Mouse (Mus musculus) embryo, embryonic 9.5 days (tissue): ENCODE measurements at regions not wholly inside any gene's neighbourhood (a gene's known extent, or its start where the extent isn't known, plus 50 kb on each side); places are given as distances from the start of the nearest gene placed in this dataset.
A peak's percentile ranks its signal among the peaks of the same experiment; 100 is the strongest.

Source experiments
- DNase-seq: peaks from one replicate; pipeline ENCODE4 v3.0.0-alpha.2; 2017; ENCODE audit errors: extremely low spot score

DNA sequence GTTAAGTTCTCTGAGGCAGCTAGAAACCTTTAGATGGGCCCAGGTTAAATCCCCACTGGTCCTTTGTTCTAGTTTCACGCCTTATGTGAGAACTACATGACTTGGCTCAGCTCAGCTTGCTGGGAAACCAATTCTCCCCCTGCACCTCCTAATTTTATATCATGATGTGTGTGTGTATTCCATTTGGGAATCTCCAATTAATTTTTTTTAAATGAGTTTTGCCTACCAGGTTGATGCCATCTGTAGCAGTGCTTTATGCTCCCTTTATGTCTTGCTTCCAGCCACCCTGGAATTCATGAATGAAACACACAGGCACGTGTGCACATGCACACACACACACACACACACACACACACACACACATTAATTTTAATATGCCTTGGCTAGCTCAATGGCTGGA lies 180.0 kb upstream of the Gli3 start:
- no peak for DNase-seq

DNA sequence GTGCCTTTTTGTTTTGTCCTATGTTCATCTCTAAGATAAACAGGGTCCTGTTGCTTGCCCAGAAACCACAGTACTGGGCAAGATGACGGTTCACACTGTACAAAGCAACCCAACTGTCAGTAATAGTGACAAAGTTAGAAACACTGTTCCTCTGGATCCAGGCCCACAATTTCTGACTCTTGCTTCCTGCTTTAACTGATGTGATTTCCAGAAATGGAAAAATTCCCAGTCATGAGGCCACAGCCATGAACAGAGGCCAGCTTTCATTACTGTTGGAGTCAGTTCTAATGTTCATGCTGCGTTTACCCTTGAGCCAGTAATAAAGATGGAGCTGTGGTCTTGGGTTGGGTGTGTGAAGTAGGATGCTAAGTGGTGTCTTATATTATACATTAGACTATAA lies 164.6 kb upstream of the Gli3 start:
- DNase-seq: no peak

DNA sequence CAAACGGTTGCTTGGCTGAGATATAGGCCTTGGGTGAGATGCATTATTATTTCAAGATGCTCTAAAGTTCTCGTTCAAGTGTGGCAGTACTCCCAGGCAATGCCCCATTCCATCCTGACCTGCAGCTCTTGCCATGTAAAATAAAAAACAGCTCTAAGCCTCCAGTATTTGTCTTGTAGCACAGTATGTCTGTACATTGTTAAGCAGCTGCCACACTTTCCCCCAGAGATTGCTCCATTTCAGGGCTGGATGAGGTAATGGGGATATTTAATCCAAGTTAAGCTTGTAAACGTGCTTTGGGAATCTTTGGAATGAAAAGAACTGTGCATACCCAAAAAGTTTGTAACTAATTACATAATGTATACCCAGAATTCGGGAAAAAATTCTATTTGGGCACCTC lies 137.6 kb upstream of the Gli3 start:
- DNase-seq: no peak

DNA sequence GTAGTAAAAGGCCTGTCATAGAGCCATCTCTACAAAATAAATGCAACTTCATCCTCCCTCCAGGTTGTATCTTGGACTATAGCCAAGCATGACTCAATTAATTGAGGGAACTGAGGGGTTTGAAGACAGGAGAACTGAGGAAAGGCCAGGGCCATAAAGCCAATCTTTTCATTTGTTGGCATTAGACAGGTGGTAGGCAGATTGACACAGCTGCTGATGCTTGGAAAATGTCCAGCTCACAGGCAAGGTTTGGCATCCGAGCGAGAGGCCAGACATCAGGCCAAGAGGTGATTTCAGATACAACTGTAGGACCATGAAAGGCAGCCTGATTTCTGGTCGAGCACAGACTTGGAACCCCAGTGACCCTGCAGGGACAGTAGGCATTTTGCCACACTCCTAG lies 136.9 kb upstream of the Gli3 start:
- DNase-seq: no peak

DNA sequence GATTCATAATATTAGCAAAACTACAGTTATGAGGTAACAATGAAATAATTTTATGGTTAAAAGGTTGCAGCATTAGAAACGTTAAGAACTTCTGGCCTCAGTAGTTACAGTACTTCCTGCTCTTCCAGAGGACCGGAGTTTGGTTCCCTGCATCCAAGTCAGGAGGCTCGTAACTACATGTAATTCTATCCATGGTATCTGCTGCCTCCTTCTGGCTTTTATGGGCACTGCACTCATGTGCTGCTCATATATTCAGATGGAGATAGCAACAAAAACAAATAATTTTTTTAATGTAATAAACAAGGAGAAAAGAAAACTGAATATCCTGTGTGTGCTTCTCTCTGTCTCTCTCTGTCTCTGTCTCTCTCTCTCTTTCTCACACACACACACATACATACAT lies 133.5 kb upstream of the Gli3 start:
- DNase-seq: no peak

DNA sequence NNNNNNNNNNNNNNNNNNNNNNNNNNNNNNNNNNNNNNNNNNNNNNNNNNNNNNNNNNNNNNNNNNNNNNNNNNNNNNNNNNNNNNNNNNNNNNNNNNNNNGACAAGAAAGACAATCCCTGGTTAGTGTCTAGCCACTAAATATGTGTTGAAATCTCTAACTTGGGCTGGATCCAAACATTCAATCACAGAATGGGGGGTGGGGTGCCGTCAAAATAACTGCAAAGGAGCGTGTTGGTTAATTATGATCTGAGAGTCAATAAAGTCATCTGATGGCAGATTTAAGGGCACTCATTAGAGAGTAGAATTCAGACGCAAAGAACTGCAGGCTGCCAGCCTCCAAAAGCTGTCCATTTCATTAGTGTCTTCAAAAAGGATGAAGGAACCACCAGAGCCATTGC lies 119.6 kb upstream of the Gli3 start:
- DNase-seq: no peak

DNA sequence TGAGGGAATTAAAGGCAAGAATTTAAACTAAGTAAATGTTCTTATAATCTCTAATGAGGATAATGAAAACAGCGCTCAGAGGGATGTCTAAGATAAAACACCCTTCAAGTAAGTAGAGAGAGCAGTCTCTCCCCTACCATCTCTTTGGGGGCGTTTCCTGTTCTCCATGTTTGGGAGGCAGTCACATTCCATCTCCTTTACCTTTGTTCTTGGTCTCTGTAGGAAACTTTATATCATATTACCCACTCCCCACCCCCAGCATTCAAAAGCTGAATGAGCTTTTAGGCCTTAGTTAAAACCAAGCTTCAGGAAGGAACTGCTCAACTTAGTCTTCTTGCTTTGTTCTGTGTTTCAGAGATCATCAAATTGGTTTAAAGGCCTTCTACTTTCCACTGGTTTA lies 116.2 kb upstream of the Gli3 start:
- DNase-seq: peak; percentile 29

DNA sequence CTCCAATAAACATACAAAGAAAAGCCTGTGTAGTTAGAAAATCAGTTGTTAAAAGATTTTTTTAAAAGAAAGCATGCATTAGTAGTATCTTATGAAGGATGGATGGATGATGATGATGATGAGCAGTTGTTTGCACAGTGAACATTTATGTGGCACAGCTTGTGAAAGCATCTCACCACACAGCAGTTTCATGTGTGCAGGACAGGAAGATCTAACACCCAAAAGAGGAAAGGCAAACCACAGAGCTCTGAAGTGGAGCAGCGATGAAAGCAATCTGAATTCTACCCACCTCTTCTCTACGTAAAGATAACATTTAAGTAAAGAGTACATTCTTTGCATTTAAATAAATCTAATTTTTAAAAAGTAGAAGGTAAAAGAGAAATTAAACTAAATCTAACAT lies 96.6 kb upstream of the Gli3 start:
- DNase-seq: no peak

DNA sequence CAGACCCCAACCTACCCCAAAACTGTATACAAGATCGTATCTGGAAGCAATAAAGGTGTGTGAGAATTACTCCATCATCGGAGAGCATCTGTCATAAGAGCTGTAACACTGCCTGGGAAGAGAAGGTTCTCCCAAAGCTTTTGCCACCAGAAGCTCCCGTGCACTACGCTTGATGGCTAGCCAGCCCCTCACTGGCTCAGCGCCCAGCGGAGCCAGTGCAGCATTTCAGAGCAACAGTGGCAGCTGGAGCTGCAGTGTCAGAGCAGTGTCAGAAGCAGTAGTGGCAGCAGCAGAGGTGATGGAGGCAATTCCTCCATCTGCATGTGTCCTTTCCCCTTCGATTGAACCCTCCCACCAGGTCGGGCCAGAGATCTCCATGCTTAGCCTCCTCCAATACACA lies 83.0 kb upstream of the Gli3 start:
- DNase-seq: no peak

DNA sequence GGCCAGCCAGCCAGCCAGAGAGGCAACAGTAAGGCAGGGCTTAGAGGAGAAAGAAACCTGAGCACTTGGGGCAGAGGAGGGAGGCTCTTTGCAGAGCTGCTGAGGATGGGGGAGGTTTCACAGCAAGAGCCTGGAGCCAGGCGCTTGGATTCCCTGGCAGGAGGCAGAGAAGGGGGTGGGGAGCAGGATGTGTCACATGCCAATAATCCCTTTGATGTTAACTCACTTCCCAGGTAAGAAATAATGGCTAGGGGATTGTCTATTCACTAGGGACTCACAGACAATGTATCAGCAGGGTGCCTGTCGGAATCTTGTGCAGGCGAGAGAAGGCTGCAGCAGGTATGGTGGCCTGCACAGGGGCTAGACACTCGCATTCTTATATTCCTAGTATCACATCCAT lies 67.8 kb upstream of the Gli3 start:
- DNase-seq: peak; percentile 46

DNA sequence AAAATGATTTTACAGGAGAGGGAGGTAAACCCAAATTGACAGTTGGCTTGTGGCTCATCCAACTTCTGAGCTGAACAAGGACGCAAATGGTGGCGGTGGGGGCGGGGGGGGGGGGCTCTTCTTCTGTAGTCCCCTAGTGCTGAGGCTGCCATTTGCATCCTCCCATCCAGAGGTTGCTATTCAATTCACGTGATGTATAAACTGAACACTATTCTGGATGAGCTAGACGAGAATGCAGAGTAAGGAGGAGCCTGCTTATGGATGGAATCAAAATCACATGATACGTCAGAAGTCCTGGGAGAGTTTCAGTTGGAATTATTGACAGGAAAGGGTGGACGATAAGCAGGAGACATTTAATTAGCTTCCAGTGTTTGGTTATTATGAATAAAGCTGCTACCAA lies 67.3 kb upstream of the Gli3 start:
- DNase-seq: no peak

DNA sequence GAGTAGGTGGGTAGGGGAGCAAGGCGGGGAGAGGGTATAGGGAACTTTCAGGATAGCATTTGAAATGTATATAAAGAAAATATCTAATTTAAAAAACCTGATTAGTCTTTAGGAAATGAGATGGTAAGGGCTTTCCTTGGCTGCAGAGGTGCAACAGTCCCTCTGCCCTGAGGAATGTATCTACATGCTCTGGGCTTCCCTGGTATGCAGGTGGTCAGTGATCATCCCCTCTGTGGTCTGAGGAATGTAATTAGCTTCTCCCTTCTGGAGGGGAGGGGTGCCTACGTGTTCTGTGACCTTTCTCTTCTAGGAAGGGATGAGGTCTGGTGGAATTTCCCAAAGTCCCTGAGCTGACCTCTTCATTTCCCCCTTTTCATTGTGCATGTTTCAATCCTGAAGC lies 64.4 kb upstream of the Gli3 start:
- no peak for DNase-seq
